Mouse (Mus musculus): ENCODE data around the gene Hint2.

DNA sequence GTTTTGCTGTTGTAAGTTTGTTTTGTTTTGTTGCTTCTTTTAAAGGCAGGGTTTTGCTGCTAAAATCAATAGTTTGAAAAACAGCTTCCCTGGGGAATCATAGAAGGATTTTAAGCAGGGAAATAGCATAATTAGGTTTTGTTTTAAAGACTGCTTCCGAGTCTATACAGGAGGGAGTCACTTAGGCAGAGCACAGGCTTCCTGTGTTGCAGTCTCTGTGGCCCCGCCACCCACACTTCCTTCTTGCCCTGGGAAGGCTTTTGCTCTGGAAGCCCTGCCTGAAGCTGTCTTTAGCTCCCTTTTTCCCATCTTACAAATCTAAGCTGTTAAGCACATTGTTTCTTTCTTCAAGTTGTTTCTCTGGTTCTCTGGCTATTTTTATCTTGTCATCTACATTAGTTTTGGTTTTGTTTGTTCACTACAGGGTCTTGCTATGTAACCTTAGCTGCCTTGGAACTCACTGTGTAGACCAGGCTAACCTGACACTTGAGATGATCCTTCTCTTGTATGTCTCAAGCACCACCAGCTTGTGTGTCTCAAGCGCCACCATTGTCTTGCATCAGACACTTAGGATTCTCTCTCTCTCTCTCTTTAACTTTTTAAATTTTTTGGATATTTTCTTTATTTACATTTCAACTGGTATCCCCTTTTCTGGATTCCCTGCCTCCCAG is 43.1 kb downstream of the Hint2 start:
- TF ChIP-seq MYOG (IDR thresholded peaks at IDR 0.05; ENCODE audit: control insufficient read depth, extremely low read depth, insufficient read length) (no peak), CTCF (IDR thresholded peaks at IDR 0.05; ENCODE audit: control insufficient read depth, insufficient read depth, insufficient read length) (no peak), USF1 (IDR thresholded peaks at IDR 0.05; ENCODE audit: low read depth) (no peak)
